Mouse (Mus musculus) ES-Bruce4 (cell line): ENCODE measurements around the gene Olfr1425. TPM values are rescaled to one million over a fixed set of nuclear protein-coding genes. Genes with fewer than 3 reads are reported as not detected.

Experiments used
- H3K27ac ChIP-seq: 2 replicates; pipeline ENCODE4 v1.5.1; 2012; ENCODE audit warnings: low read length, inconsistent platforms; ENCODE audit not compliant: insufficient read depth
- H3K27me3 ChIP-seq: 2 replicates; pipeline ENCODE4 v1.6.1; 2012; ENCODE audit warnings: mild to moderate bottlenecking, low read length, inconsistent platforms; ENCODE audit not compliant: control insufficient read depth, poor library complexity, insufficient read depth, severe bottlenecking
- H3K36me3 ChIP-seq: 2 replicates; pipeline ENCODE4 v1.6.1; 2012; ENCODE audit warnings: inconsistent platforms, mild to moderate bottlenecking, low read length, moderate library complexity; ENCODE audit not compliant: control insufficient read depth, poor library complexity, insufficient read depth, severe bottlenecking
- H3K4me1 ChIP-seq: one replicate; pipeline ENCODE4 v1.8.1; 2011; ENCODE audit warnings: low read length; ENCODE audit not compliant: control insufficient read depth, insufficient read depth
- H3K4me3 ChIP-seq: 2 replicates; pipeline ENCODE4 v1.5.1; 2011; ENCODE audit warnings: low read depth, mild to moderate bottlenecking, low read length
- H3K9ac ChIP-seq: 2 replicates; pipeline ENCODE4 v1.6.1; 2012; ENCODE audit warnings: low read depth, mild to moderate bottlenecking, inconsistent platforms; ENCODE audit not compliant: poor library complexity, severe bottlenecking
- H3K9me3 ChIP-seq: replicated peaks from 2 replicates; pipeline ENCODE4 v1.6.1; 2012; ENCODE audit warnings: mild to moderate bottlenecking, low read length, inconsistent platforms; ENCODE audit not compliant: control insufficient read depth, poor library complexity, insufficient read depth, severe bottlenecking
- CTCF ChIP-seq: IDR thresholded peaks from one replicate; pipeline ENCODE4 v1.8.1; 2011; ENCODE audit warnings: low read depth, low read length
- EP300 ChIP-seq: IDR thresholded peaks from 2 replicates; pipeline ENCODE4 v1.6.1; 2011; ENCODE audit warnings: low read depth, low read length; ENCODE audit not compliant: insufficient read depth
- POLR2A ChIP-seq: IDR thresholded peaks from one replicate; pipeline ENCODE4 v1.8.1; 2011; ENCODE audit warnings: low read length; ENCODE audit not compliant: insufficient read depth
- polyA plus RNA-seq: library from polyadenylated mRNA; stranded (reverse); fragments of >200 nt; gene quantifications from 2 replicates; pipeline ENCODE4 v1.2.4, GENCODE M21; 2011; ENCODE audit warnings: low read depth; ENCODE audit not compliant: missing spikeins, insufficient read depth, insufficient read length

The Olfr1425 gene
- polyA plus RNA-seq, 1 experiment, result not detected

DNA sequence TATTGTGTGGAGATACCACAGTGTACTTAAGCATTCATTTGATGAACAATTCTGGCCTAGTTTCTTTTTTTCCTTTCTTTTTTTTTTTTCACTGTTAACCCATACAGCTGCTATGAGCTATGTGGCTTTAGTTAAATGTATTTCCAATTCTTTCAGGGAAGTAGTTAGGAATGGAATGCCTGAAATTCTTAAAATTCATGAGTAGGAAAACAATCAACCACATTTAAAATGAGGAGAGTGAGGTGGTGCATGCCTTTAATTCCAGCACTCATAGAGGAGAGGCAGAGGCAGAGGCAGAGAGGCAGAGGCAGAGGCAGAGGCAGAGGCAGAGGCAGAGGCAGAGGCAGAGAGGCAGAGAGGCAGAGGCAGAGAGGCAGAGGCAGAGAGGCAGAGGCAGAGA lies 39.8 kb downstream of the Olfr1425 start:
- TF ChIP-seq CTCF (no peak), EP300 (no peak), POLR2A (no peak)
- H3K9me3 ChIP-seq, result no peaks in the 10 kb centered on the region; the same call in 1 of the 2 replicates

DNA sequence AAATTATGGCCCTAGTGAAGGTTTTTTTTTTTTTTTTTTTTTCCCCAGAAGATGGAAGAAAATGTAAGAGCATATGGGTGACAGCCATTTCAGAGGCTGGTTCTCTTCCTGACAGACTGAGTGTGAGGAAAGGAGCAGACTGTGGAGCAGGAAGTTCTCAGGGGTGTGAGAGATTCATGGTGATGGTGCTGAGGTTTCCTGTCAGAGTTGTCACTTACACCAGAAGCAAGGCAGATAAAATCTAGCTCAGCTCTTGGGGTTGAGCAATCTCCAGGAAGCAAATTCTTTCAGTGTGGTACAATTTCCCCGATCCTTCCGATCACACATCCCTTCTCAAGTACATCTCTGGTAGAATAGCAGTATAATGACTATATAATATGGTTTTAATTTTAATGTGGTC lies 50.9 kb downstream of the Olfr1425 start:
- Histone ChIP-seq H3K9me3 (no peaks in the 10 kb centered on the region), H3K4me3 (no peak overlapping the region), H3K9ac (no peak overlapping the region), H3K4me1 (no peaks in the 10 kb centered on the region), H3K27me3 (no peaks in the 10 kb centered on the region), H3K36me3 (no peaks in the 10 kb centered on the region), H3K27ac (no peak overlapping the region)
- TF ChIP-seq POLR2A, result no peak
- TF ChIP-seq CTCF, result no peak
- no peak for TF ChIP-seq EP300

More for the DNA sequence above, 39.8 kb downstream of the Olfr1425 start:
- Histone ChIP-seq H3K36me3 (no peaks in the 10 kb centered on the region), H3K4me1 (no peaks in the 10 kb centered on the region), H3K27me3 (no peaks in the 10 kb centered on the region), H3K27ac (no peak overlapping the region), H3K9ac (no peak overlapping the region), H3K4me3 (no peak overlapping the region)

DNA sequence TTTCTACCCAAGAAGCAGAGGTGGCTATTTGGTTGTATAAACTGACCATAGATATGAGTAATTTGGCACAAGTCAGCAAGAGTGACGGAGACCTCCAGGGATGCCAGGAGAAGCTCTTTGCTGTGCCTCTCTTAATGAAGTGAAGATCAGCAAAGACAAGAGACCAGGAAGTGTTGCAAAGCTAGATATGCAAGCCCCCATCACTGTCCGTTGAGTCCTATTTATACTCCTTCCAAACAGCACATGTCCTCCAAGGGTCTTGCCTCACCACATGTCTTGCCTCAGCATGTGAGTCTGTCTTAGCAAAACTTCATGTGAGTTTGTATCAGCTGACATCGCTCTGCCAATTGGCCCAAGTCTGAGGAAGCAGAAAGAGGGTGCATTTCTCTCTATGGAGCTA lies 52.2 kb downstream of the Olfr1425 start:
- no peaks in the 10 kb centered on the region for H3K27me3 ChIP-seq
- H3K9me3 ChIP-seq, result no peaks in the 10 kb centered on the region
- H3K4me1 ChIP-seq, result no peaks in the 10 kb centered on the region
- no peak overlapping the region for H3K4me3 ChIP-seq
- H3K36me3 ChIP-seq, result no peaks in the 10 kb centered on the region
- no peak overlapping the region for H3K27ac ChIP-seq
- TF ChIP-seq CTCF, result no peak
- TF ChIP-seq EP300, result no peak
- no peak for TF ChIP-seq POLR2A
- H3K9ac ChIP-seq, result no peak overlapping the region

DNA sequence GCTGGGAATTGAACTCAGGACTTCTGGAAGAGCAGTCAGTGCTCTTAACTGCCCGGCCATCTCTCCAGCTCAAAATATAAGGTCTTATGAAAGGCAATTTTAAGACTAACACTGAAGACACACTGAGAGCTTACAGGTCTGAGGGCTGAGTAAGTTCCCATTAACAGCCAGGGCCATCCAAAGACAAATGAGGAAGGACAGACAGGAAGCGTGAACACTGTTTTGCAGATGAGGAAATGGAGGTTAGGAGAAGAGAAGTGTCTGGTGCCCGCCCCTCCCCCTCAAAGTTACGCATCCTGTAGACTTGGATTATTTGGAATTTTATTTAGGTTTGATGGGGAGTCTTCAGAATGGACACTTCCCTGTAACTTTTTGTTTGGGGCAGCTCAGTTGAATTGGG lies 53.4 kb downstream of the Olfr1425 start:
- Histone ChIP-seq H3K9me3 (no peaks in the 10 kb centered on the region), H3K27me3 (no peaks in the 10 kb centered on the region), H3K4me3 (no peak overlapping the region), H3K36me3 (no peaks in the 10 kb centered on the region), H3K9ac (no peak overlapping the region), H3K4me1 (no peaks in the 10 kb centered on the region), H3K27ac (no peak overlapping the region)
- no peak for TF ChIP-seq POLR2A
- no peak for TF ChIP-seq CTCF
- TF ChIP-seq EP300, result no peak

Other genes starting within 250 kb of the Olfr1425 start
- gene Olfr1417, start 238.5 kb downstream of the Olfr1425 start, polyA plus RNA-seq, result not detected in 2 replicates
- not detected in 2 replicates for gene Olfr1418, start 216.7 kb downstream of the Olfr1425 start, polyA plus RNA-seq
- not detected in 2 replicates for gene Olfr1419, start 202.6 kb downstream of the Olfr1425 start, polyA plus RNA-seq
- gene Olfr1420, start 191.2 kb downstream of the Olfr1425 start, polyA plus RNA-seq, result not detected in 2 replicates
- gene Patl1, start 165.3 kb downstream of the Olfr1425 start, polyA plus RNA-seq, result 42.2 and 42.6 TPM in 2 replicates
- 28.3 and 31.5 TPM in 2 replicates for gene Osbp, start 111.8 kb downstream of the Olfr1425 start, polyA plus RNA-seq
- 0.10 TPM in 1 of 2 replicates, not detected in the other for gene Olfr1423, start 36.4 kb downstream of the Olfr1425 start, polyA plus RNA-seq
- not detected in 2 replicates for gene Olfr1424, start 15.0 kb downstream of the Olfr1425 start, polyA plus RNA-seq
- not detected in 2 replicates for gene Olfr1426, start 14.3 kb upstream of the Olfr1425 start, polyA plus RNA-seq
- not detected in 2 replicates for gene Olfr1427, start 25.6 kb upstream of the Olfr1425 start, polyA plus RNA-seq
- gene Olfr1428, start 38.2 kb upstream of the Olfr1425 start, polyA plus RNA-seq, result not detected in 2 replicates
- not detected in 2 replicates for gene Olfr76, start 45.5 kb upstream of the Olfr1425 start, polyA plus RNA-seq
- not detected in 2 replicates for gene Olfr1555-ps1, start 92.4 kb upstream of the Olfr1425 start, polyA plus RNA-seq
- not detected in 2 replicates for gene Olfr1431, start 122.9 kb upstream of the Olfr1425 start, polyA plus RNA-seq
- not detected in 2 replicates for gene Olfr1432, start 154.9 kb upstream of the Olfr1425 start, polyA plus RNA-seq
- not detected in 2 replicates for gene Olfr262, start 163.9 kb upstream of the Olfr1425 start, polyA plus RNA-seq
- gene Olfr235, start 183.3 kb upstream of the Olfr1425 start, polyA plus RNA-seq, result not detected in 2 replicates
- gene Olfr1434, start 202.1 kb upstream of the Olfr1425 start, polyA plus RNA-seq, result not detected in 2 replicates
- gene Olfr1436, start 221.4 kb upstream of the Olfr1425 start, polyA plus RNA-seq, result not detected in 2 replicates
- gene Olfr1437, start 247.4 kb upstream of the Olfr1425 start, polyA plus RNA-seq, result not detected in 2 replicates